Mouse (Mus musculus) monocyte, adult 5-6 weeks (primary cell): ENCODE results near the gene Mybphl. TPM values are rescaled to one million over a fixed set of nuclear protein-coding genes. Genes with fewer than 3 reads are reported as not detected.

Source experiments
- total RNA-seq: library from RNA; stranded (forward); fragments of 200-1000, 200-491, 200-594 nt; gene quantifications from 3 replicates; pipeline ENCODE4 v1.2.3, GENCODE M21; 2017

Gene Mybphl
- total RNA-seq, 1 experiment from 2014 or later: not detected

Other genes starting within 250 kb of the Mybphl start
- gene Gnai3, start 218.8 kb upstream of the Mybphl start, total RNA-seq: 156 to 172 TPM (median 164 TPM) in 3 replicates
- gene Gpr61, start 210.0 kb upstream of the Mybphl start, total RNA-seq: not detected in 3 replicates
- 3.7 to 6.2 TPM (median 4.2 TPM) in 3 replicates for gene Amigo1, start 178.6 kb upstream of the Mybphl start, total RNA-seq
- 13.0 to 22.3 TPM (median 15.0 TPM) in 3 replicates for gene Cyb561d1, start 163.7 kb upstream of the Mybphl start, total RNA-seq
- gene Atxn7l2, start 154.0 kb upstream of the Mybphl start, total RNA-seq: 4.0 to 7.1 TPM (median 6.8 TPM) in 3 replicates
- not detected in 3 replicates for gene Sypl2, start 138.3 kb upstream of the Mybphl start, total RNA-seq
- gene Psma5, start 108.0 kb upstream of the Mybphl start, total RNA-seq: 137 to 139 TPM (median 138 TPM) in 3 replicates
- 31.6 to 35.5 TPM (median 32.1 TPM) in 3 replicates for gene Sort1, start 80.8 kb upstream of the Mybphl start, total RNA-seq
- 0.68 to 1.4 TPM (median 0.86 TPM) in 3 replicates for gene Psrc1, start 18.9 kb downstream of the Mybphl start, total RNA-seq
- gene Celsr2, start 50.6 kb downstream of the Mybphl start, total RNA-seq: 0.11 to 1.8 TPM (median 0.19 TPM) in 3 replicates
- 120 to 326 TPM (median 130 TPM) in 3 replicates for gene Sars, start 80.3 kb downstream of the Mybphl start, total RNA-seq
- gene 1700013F07Rik, start 169.2 kb downstream of the Mybphl start, total RNA-seq: not detected in 3 replicates
- gene 5330417C22Rik, start 171.6 kb downstream of the Mybphl start, total RNA-seq: 0.11 to 0.19 TPM in 2 of 3 replicates, not detected in the other
- 67.3 to 88.2 TPM (median 82.3 TPM) in 3 replicates for gene Tmem167b, start 197.6 kb downstream of the Mybphl start, total RNA-seq
- gene Taf13, start 206.8 kb downstream of the Mybphl start, total RNA-seq: 40.3 to 53.0 TPM (median 51.7 TPM) in 3 replicates
- 12.4 to 27.1 TPM (median 13.7 TPM) in 3 replicates for gene Wdr47, start 226.4 kb downstream of the Mybphl start, total RNA-seq